Mouse (Mus musculus) heart, embryonic 14.5 days (tissue): Measurements from ENCODE around the gene Bicd1. TPM values are rescaled to one million over a fixed set of nuclear protein-coding genes. Genes with fewer than 3 reads are reported as not detected.
"Not testable (repeated sequence)": the region's sequence is repeated elsewhere in the genome, so short reads cannot be mapped to it uniquely, and the experiment has no call there.

Experiments
- ATAC-seq: fragments of 200-750 bp; cut with Nextera tagmentation; 2 replicates; pipeline ENCODE4 v1.8.0; 2017; ENCODE audit warnings: low read depth, moderate TSS enrichment; ENCODE audit not compliant: insufficient number of reproducible peaks, insufficient read depth, low FRiP score
- H3K27ac ChIP-seq, 2 experiments: fragments of 200-500 bp in 1 of 2; fragments of 300-500 bp in 1 of 2; sonication (generic) in 1 of 2; replicated peaks in 1 of 2; 2 replicates each; pipeline ENCODE4 v1.5.1; 2012 to 2014; ENCODE audit warnings: low read depth in 2 of 2, low read length in 2 of 2, control low read depth in 1 of 2, mild to moderate bottlenecking in 1 of 2, mixed read lengths in 1 of 2; ENCODE audit not compliant: control insufficient read depth in 1 of 2, insufficient read depth in 1 of 2
- H3K27me3 ChIP-seq: fragments of 300-500 bp; sonication (generic); 2 replicates; pipeline ENCODE4 v1.6.1; 2014; ENCODE audit warnings: mild to moderate bottlenecking, low read length, control low read depth; ENCODE audit not compliant: control insufficient read depth, insufficient read depth
- H3K36me3 ChIP-seq: fragments of 300-500 bp; sonication (generic); 2 replicates; pipeline ENCODE4 v1.6.1; 2014; ENCODE audit warnings: mild to moderate bottlenecking, control low read depth, low read length, mixed read lengths; ENCODE audit not compliant: control insufficient read depth, insufficient read depth
- H3K4me1 ChIP-seq, 2 experiments: fragments of 200-500 bp in 1 of 2; fragments of 300-500 bp in 1 of 2; sonication (generic) in 1 of 2; 2 replicates each; pipeline ENCODE4 v1.6.1; 2012 to 2014; ENCODE audit warnings: low read length in 2 of 2, control low read depth in 1 of 2, mixed read lengths in 1 of 2; ENCODE audit not compliant: control insufficient read depth in 2 of 2, insufficient read depth in 2 of 2
- H3K4me2 ChIP-seq: fragments of 300-500 bp; sonication (generic); 2 replicates; pipeline ENCODE4 v1.6.1; 2014; ENCODE audit warnings: mild to moderate bottlenecking, low read length
- H3K4me3 ChIP-seq, 2 experiments: fragments of 200-500 bp in 1 of 2; fragments of 300-500 bp in 1 of 2; sonication (generic) in 1 of 2; 2 replicates each; pipeline ENCODE4 v1.5.1; 2012 to 2014; ENCODE audit warnings: low read length in 2 of 2, mild to moderate bottlenecking in 2 of 2, control low read depth in 1 of 2, low read depth in 1 of 2, moderate library complexity in 1 of 2; ENCODE audit not compliant: control insufficient read depth in 1 of 2, insufficient read depth in 1 of 2
- H3K9ac ChIP-seq: fragments of 300-500 bp; sonication (generic); 2 replicates; pipeline ENCODE4 v1.6.1; 2014; ENCODE audit warnings: mild to moderate bottlenecking, low read length
- H3K9me3 ChIP-seq: fragments of 300-500 bp; sonication (generic); 2 replicates; pipeline ENCODE4 v1.6.1; 2016; ENCODE audit warnings: low read length, control low read depth; ENCODE audit not compliant: control insufficient read depth
- WGBS: fragments of 180-500 bp; shearing (Covaris S2); extraction: QIAGEN DNeasy Blood & Tissue Kit; methylation state at CpG from one replicate; pipeline ENCODE4 v1.1.7; 2014; 5-methylcytosine and 5-hydroxymethylcytosine counted together
- polyA plus RNA-seq: library from polyadenylated mRNA; unstranded; fragments of >200 nt; fragmentation: Nextera tagmentation; extraction: Ambion mirVana; gene quantifications from 2 replicates; pipeline ENCODE4 v1.2.1, GENCODE M21; 2014

Bicd1 gene
- polyA plus RNA-seq, 1 experiment from 2014 or later = 6.4 TPM

DNA sequence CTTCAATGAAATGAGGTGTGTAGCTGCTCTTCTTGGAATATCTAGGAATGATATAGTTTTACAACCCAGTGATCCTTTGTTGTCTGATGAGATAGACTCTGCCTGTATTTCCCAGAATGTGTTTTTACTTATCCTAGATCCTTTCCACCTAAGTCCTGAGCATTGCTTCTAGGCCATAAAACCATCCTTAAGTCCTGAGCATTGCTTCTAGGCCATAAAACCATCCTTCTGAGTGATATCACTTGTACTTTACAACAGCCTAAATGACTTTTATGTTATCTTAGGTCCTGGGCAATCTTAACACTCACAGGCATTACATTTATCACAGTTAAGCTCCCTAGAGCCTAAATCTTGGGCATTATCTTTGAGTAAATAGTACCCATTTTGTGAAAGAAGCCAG is 48.6 kb downstream of the Bicd1 start:
- no peaks in the 10 kb centered on the region for H3K9me3 ChIP-seq
- H3K36me3 ChIP-seq = no peaks in the 10 kb centered on the region
- H3K4me1 ChIP-seq = no peaks in the 10 kb centered on the region
- no peak overlapping the region for H3K4me2 ChIP-seq
- H3K27ac ChIP-seq = no peak overlapping the region
- H3K4me3 ChIP-seq = no peak overlapping the region
- H3K27me3 ChIP-seq = no peaks in the 10 kb centered on the region
- no peak overlapping the region for H3K9ac ChIP-seq
- no peak for ATAC-seq

- H3K9ac ChIP-seq = no peak overlapping the region
- no peaks in the 10 kb centered on the region for H3K4me1 ChIP-seq
- no peaks in the 10 kb centered on the region for H3K9me3 ChIP-seq
- no peaks in the 10 kb centered on the region for H3K27me3 ChIP-seq
- no peak for ATAC-seq
- H3K4me2 ChIP-seq = no peak overlapping the region
- no peaks in the 10 kb centered on the region for H3K36me3 ChIP-seq
- H3K4me3 ChIP-seq = no peak overlapping the region
- H3K27ac ChIP-seq = no peak overlapping the region
- 21% methylated on average over 1 of the region's 1 CpGs for whole genome bisulfite sequencing
These were observed 52.3 kb downstream of the Bicd1 start for GRCm38 (mm10) chr6:149460971-149461370.

GRCm38 (mm10) chr6:149471477-149471876 is 62.8 kb downstream of the Bicd1 start:
- H3K9me3 ChIP-seq = no peaks in the 10 kb centered on the region
- H3K4me1 ChIP-seq = no peaks in the 10 kb centered on the region
- no peaks in the 10 kb centered on the region for H3K27me3 ChIP-seq
- H3K9ac ChIP-seq = no peak overlapping the region
- no peaks in the 10 kb centered on the region for H3K36me3 ChIP-seq
- 68% methylated on average over 15 of the region's 15 CpGs for WGBS
- H3K27ac ChIP-seq = no peak overlapping the region
- H3K4me3 ChIP-seq = no peak overlapping the region
- no peak for ATAC-seq
- no peak overlapping the region for H3K4me2 ChIP-seq

DNA sequence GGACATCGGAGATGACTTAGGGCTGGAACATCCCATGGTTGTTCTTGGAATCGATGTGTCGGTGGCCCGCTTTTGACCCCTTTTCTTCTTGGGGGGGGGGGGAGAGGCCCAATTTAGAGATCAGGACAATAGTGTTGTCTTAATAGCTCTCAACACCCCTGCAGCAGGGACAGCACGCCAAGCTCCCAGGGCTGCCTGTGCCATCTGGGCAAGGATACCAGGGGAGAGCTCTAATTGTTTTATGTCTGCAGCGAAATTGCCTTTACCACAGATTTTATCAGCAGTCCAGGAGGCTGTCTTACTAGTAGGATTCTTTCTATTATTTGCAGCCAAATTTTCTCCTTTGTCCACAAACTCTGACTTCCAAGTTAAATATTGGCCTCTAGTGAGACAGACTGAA is 63.8 kb downstream of the Bicd1 start:
- H3K4me1 ChIP-seq, H3K27ac ChIP-seq, ATAC-seq, H3K36me3 ChIP-seq, H3K4me3 ChIP-seq, H3K9ac ChIP-seq, H3K4me2 ChIP-seq, H3K27me3 ChIP-seq, H3K9me3 ChIP-seq: not testable (repeated sequence)
- WGBS = 87% methylated on average over 5 of the region's 6 CpGs

- H3K4me2 ChIP-seq, H3K9me3 ChIP-seq, H3K4me3 ChIP-seq, H3K4me1 ChIP-seq, H3K9ac ChIP-seq, ATAC-seq, H3K36me3 ChIP-seq, H3K27me3 ChIP-seq, H3K27ac ChIP-seq: not testable (repeated sequence)
- WGBS = 95% methylated on average over 5 of the region's 5 CpGs
These were observed 73.2 kb downstream of the Bicd1 start for GRCm38 (mm10) chr6:149481868-149482267.

- Histone ChIP-seq H3K4me3 (no peak overlapping the region), H3K4me1 (no peaks in the 10 kb centered on the region), H3K36me3 (peaks cover 4% of the 10 kb centered on the region; the same call in 1 of the 2 replicates), H3K27me3 (no peaks in the 10 kb centered on the region), H3K9ac (no peak overlapping the region), H3K4me2 (no peak overlapping the region), H3K9me3 (no peaks in the 10 kb centered on the region), H3K27ac (no peak overlapping the region)
- WGBS = 91% methylated on average over 2 of the region's 2 CpGs
- no peak for ATAC-seq
These were observed 86.0 kb downstream of the Bicd1 start for GRCm38 (mm10) chr6:149494662-149495061.

DNA sequence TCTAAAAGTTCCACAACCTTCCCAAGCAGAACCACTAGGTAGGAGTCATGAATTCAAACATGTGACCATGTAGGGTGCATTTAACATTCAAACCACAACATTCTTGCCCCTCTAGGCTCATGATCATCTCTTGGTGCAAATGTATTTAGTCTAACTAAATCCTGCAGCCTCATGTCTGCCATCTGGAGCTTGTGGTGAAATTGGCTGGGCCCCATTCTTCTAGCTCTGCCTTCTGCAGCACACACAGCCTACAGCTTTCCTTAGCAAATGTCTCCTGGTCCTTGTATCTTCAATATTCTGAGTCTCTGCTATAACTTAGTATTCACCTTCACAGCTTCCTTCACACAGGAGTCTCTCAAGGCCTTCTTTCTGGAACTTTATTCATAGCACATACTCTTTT is 87.2 kb downstream of the Bicd1 start:
- Histone ChIP-seq H3K36me3 (peaks cover 4% of the 10 kb centered on the region; the same call in 1 of the 2 replicates), H3K4me2 (no peak overlapping the region), H3K4me1 (no peaks in the 10 kb centered on the region), H3K4me3 (no peak overlapping the region), H3K27ac (no peak overlapping the region), H3K9ac (no peak overlapping the region), H3K9me3 (no peaks in the 10 kb centered on the region), H3K27me3 (no peaks in the 10 kb centered on the region)
- ATAC-seq = no peak

- no peaks in the 10 kb centered on the region for H3K9me3 ChIP-seq
- H3K4me1 ChIP-seq = 0 out of 4 replicates have a peak, but pooled peaks cover 2 to 4% of the 10 kb centered on the region in 2 experiments
- H3K27me3 ChIP-seq = no peaks in the 10 kb centered on the region
- peak overlapping the region; percentile 60 for H3K9ac ChIP-seq
- 2% methylated on average over 19 of the region's 19 CpGs for WGBS
- peak overlapping the region; percentile 80 for H3K4me2 ChIP-seq
- H3K36me3 ChIP-seq = no peaks in the 10 kb centered on the region
- ATAC-seq = peak; percentile 76; the same call in 1 of the 2 replicates
- H3K4me3 ChIP-seq = peak overlapping the region; percentile 62 to 73
- no peak overlapping the region for H3K27ac ChIP-seq
These were observed 157.2 kb downstream of the Bicd1 start for GRCm38 (mm10) chr6:149565720-149566498.
